Mouse (Mus musculus): ENCODE measurements at regions not wholly inside any gene's neighbourhood (a gene's known extent, or its start where the extent isn't known, plus 50 kb on each side); places are given as distances from the start of the nearest gene placed in this dataset.

GRCm38 (mm10) chr3:81279266-81279665 lies 243.1 kb downstream of the Pdgfc start:
- DNase-seq (ENCODE audit: extremely low spot score in 1 of 2, low spot score in 1 of 2): no peak

- DNase-seq (ENCODE audit: extremely low spot score in 1 of 2, low spot score in 1 of 2): no peak
Observed at GRCm38 (mm10) chr3:81289762-81290161, 253.5 kb downstream of the Pdgfc start.

GRCm38 (mm10) chr3:81292404-81292803 lies 256.2 kb downstream of the Pdgfc start:
- DNase-seq (ENCODE audit: extremely low spot score in 1 of 2, low spot score in 1 of 2): no peak

GRCm38 (mm10) chr3:81293186-81293819 lies 257.1 kb downstream of the Pdgfc start:
- no peak for DNase-seq (ENCODE audit: extremely low spot score in 1 of 2, low spot score in 1 of 2)

GRCm38 (mm10) chr3:81304017-81304791 lies 268.0 kb downstream of the Pdgfc start:
- no peak for DNase-seq (ENCODE audit: extremely low spot score in 1 of 2, low spot score in 1 of 2)

- no peak for DNase-seq (ENCODE audit: extremely low spot score in 1 of 2, low spot score in 1 of 2)
Observed at GRCm38 (mm10) chr3:81305412-81306165, 269.4 kb downstream of the Pdgfc start.

GRCm38 (mm10) chr3:81326866-81327265 lies 290.6 kb downstream of the Pdgfc start:
- DNase-seq (ENCODE audit: extremely low spot score in 1 of 2, low spot score in 1 of 2): no peak

GRCm38 (mm10) chr3:81351739-81352138 lies 315.5 kb downstream of the Pdgfc start:
- DNase-seq (ENCODE audit: extremely low spot score in 1 of 2, low spot score in 1 of 2): no peak

- DNase-seq (ENCODE audit: extremely low spot score in 1 of 2, low spot score in 1 of 2): no peak
Observed at GRCm38 (mm10) chr3:81367918-81368317, 331.7 kb downstream of the Pdgfc start.

GRCm38 (mm10) chr3:81368642-81369041 lies 332.4 kb downstream of the Pdgfc start:
- DNase-seq (ENCODE audit: extremely low spot score in 1 of 2, low spot score in 1 of 2): no peak

GRCm38 (mm10) chr3:81369742-81370141 lies 333.5 kb downstream of the Pdgfc start:
- DNase-seq (ENCODE audit: extremely low spot score in 1 of 2, low spot score in 1 of 2): no peak

- no peak for DNase-seq (ENCODE audit: extremely low spot score in 1 of 2, low spot score in 1 of 2)
Observed at GRCm38 (mm10) chr3:81375990-81376389, 339.8 kb downstream of the Pdgfc start.

- DNase-seq (ENCODE audit: extremely low spot score in 1 of 2, low spot score in 1 of 2): peak in 1 of 2 experiments; percentile 10
Observed at GRCm38 (mm10) chr3:81377466-81377865, 341.2 kb downstream of the Pdgfc start.

- no peak for DNase-seq (ENCODE audit: extremely low spot score in 1 of 2, low spot score in 1 of 2)
Observed at GRCm38 (mm10) chr3:81379362-81379761, 343.1 kb downstream of the Pdgfc start.

GRCm38 (mm10) chr3:81386931-81387330 lies 350.7 kb downstream of the Pdgfc start:
- no peak for DNase-seq (ENCODE audit: extremely low spot score in 1 of 2, low spot score in 1 of 2)

- no peak for DNase-seq (ENCODE audit: extremely low spot score in 1 of 2, low spot score in 1 of 2)
Observed at GRCm38 (mm10) chr3:81387634-81388033, 351.4 kb downstream of the Pdgfc start.

GRCm38 (mm10) chr3:81397212-81397611 lies 361.0 kb downstream of the Pdgfc start:
- DNase-seq (ENCODE audit: extremely low spot score in 1 of 2, low spot score in 1 of 2): no peak

- DNase-seq (ENCODE audit: extremely low spot score in 1 of 2, low spot score in 1 of 2): no peak
Observed at GRCm38 (mm10) chr3:81401028-81401427, 364.8 kb downstream of the Pdgfc start.

- DNase-seq (ENCODE audit: extremely low spot score in 1 of 2, low spot score in 1 of 2): no peak
Observed at GRCm38 (mm10) chr3:81408914-81409313, 372.7 kb downstream of the Pdgfc start.

- no peak for DNase-seq (ENCODE audit: extremely low spot score in 1 of 2, low spot score in 1 of 2)
Observed at GRCm38 (mm10) chr3:81421875-81422274, 385.7 kb downstream of the Pdgfc start.

GRCm38 (mm10) chr3:81426765-81427164 lies 390.5 kb downstream of the Pdgfc start:
- no peak for DNase-seq (ENCODE audit: extremely low spot score in 1 of 2, low spot score in 1 of 2)

Data from frontal cortex, adult 2 months (tissue).